Mouse (Mus musculus) CH12.LX (cell line): ENCODE measurements around the gene Cacnb2. TPM values are rescaled to one million over a fixed set of nuclear protein-coding genes. Genes with fewer than 3 reads are reported as not detected.
"Not testable (repeated sequence)": the region's sequence is repeated elsewhere in the genome, so short reads cannot be mapped to it uniquely, and the experiment has no call there.

ENCODE experiments used
- DNase-seq: peaks from one replicate; pipeline ENCODE4 v3.0.0-alpha.2; 2013; ENCODE audit errors: extremely low read depth
- H3K27ac ChIP-seq: 2 replicates; pipeline ENCODE4 v1.5.1; 2012; ENCODE audit warnings: low read depth, mild to moderate bottlenecking, control low read depth, moderate library complexity; ENCODE audit not compliant: insufficient read depth
- H3K27me3 ChIP-seq: replicated peaks from 2 replicates; pipeline ENCODE3; 2012; ENCODE audit warnings: inconsistent platforms
- H3K36me3 ChIP-seq, 2 experiments: replicated peaks in 1 of 2; 2 replicates each; pipeline versions ENCODE3 to v1.6.1; 2012; ENCODE audit warnings: inconsistent platforms in 1 of 2, low read length in 1 of 2, mild to moderate bottlenecking in 1 of 2, mixed read lengths in 1 of 2, moderate library complexity in 1 of 2; ENCODE audit not compliant: control insufficient read depth in 1 of 2, insufficient read depth in 1 of 2
- H3K4me1 ChIP-seq, 2 experiments: 2 replicates each; pipeline ENCODE4 v1.6.1; 2012; ENCODE audit warnings: inconsistent platforms in 1 of 2, moderate library complexity in 1 of 2; ENCODE audit not compliant: insufficient read depth in 2 of 2, control insufficient read depth in 1 of 2
- H3K4me2 ChIP-seq: 2 replicates; pipeline ENCODE4 v1.6.1; 2012; ENCODE audit warnings: low read depth, mild to moderate bottlenecking, control low read depth; ENCODE audit not compliant: poor library complexity, insufficient read depth, severe bottlenecking
- H3K4me3 ChIP-seq, 3 experiments: fragments of 150-350 bp in 1 of 3; sonication (generic) in 1 of 3; replicated peaks in 1 of 3; 2 replicates each; pipeline versions ENCODE3 to v1.5.1; 2011 to 2012; ENCODE audit warnings: low read depth in 2 of 3, low read length in 2 of 3, mild to moderate bottlenecking in 2 of 3, moderate library complexity in 2 of 3, control low read depth in 1 of 3, improper control_type of control experiment in 1 of 3, inconsistent platforms in 1 of 3, mixed read lengths in 1 of 3; ENCODE audit not compliant: poor library complexity in 1 of 3
- H3K79me2 ChIP-seq: replicated peaks from 2 replicates; pipeline ENCODE4 v1.6.1; 2012; ENCODE audit warnings: mild to moderate bottlenecking, moderate library complexity; ENCODE audit not compliant: control insufficient read depth, poor library complexity, insufficient read depth, severe bottlenecking; ENCODE audit errors: extremely low read depth
- H3K9ac ChIP-seq: 2 replicates; pipeline ENCODE4 v1.6.1; 2012; ENCODE audit warnings: low read depth, mild to moderate bottlenecking, control low read depth, moderate library complexity; ENCODE audit not compliant: insufficient read depth
- H3K9me3 ChIP-seq: replicated peaks from 2 replicates; pipeline ENCODE3; 2012; ENCODE audit warnings: low read length, inconsistent platforms, mixed read lengths
- CHD1 ChIP-seq: IDR thresholded peaks from 2 replicates; pipeline ENCODE4 v1.6.1; 2012; ENCODE audit warnings: low read depth, low read length, improper control_type of control experiment, inconsistent platforms
- CHD2 ChIP-seq: IDR thresholded peaks from 2 replicates; pipeline ENCODE4 v1.6.1; 2011; ENCODE audit warnings: low read length, improper control_type of control experiment
- EP300 ChIP-seq: IDR thresholded peaks from 2 replicates; pipeline ENCODE4 v1.6.1; 2011; ENCODE audit warnings: low read length, improper control_type of control experiment
- GABPA ChIP-seq: IDR thresholded peaks from 2 replicates; pipeline ENCODE4 v1.6.1; 2012; ENCODE audit warnings: low read depth, low read length, improper control_type of control experiment, inconsistent platforms; ENCODE audit not compliant: insufficient replicate concordance
- HCFC1 ChIP-seq: IDR thresholded peaks from 2 replicates; pipeline ENCODE4 v1.6.1; 2012; ENCODE audit warnings: low read depth, mild to moderate bottlenecking, inconsistent platforms, low read length, improper control_type of control experiment
- JUND ChIP-seq: conservative IDR thresholded peaks from 2 replicates; pipeline ENCODE4 v1.6.1; 2011; ENCODE audit warnings: low read depth, low read length, improper control_type of control experiment
- KAT2A ChIP-seq: IDR thresholded peaks from 2 replicates; pipeline ENCODE4 v1.6.1; 2012; ENCODE audit warnings: low read length, improper control_type of control experiment, inconsistent platforms; ENCODE audit not compliant: insufficient replicate concordance
- MAFK ChIP-seq: IDR thresholded peaks from 2 replicates; pipeline ENCODE4 v1.6.1; 2011; ENCODE audit warnings: low read length, improper control_type of control experiment; ENCODE audit not compliant: insufficient replicate concordance
- MAZ ChIP-seq: IDR thresholded peaks from 2 replicates; pipeline ENCODE4 v1.6.1; 2012; ENCODE audit warnings: low read depth, mild to moderate bottlenecking, inconsistent platforms, low read length, improper control_type of control experiment, moderate library complexity
- MEF2A ChIP-seq: IDR thresholded peaks from 2 replicates; pipeline ENCODE4 v1.6.1; 2014; ENCODE audit warnings: low read depth, mild to moderate bottlenecking, inconsistent platforms, low read length, improper control_type of control experiment, borderline replicate concordance
- MXI1 ChIP-seq: IDR thresholded peaks from 2 replicates; pipeline ENCODE4 v1.6.1; 2011; ENCODE audit warnings: mild to moderate bottlenecking, low read depth, low read length, improper control_type of control experiment
- NELFE ChIP-seq: IDR thresholded peaks from 2 replicates; pipeline ENCODE4 v1.6.1; 2011; ENCODE audit warnings: low read depth, low read length, improper control_type of control experiment
- NRF1 ChIP-seq: IDR thresholded peaks from 2 replicates; pipeline ENCODE4 v1.6.1; 2014; ENCODE audit warnings: low read depth, mild to moderate bottlenecking, inconsistent platforms, low read length, improper control_type of control experiment, moderate library complexity
- PAX5 ChIP-seq: IDR thresholded peaks from 2 replicates; pipeline ENCODE4 v1.6.1; 2012; ENCODE audit warnings: low read length, inconsistent platforms, mixed read lengths
- POLR2AphosphoS2 ChIP-seq: IDR thresholded peaks from 2 replicates; pipeline ENCODE4 v1.6.1; 2011; ENCODE audit warnings: low read depth, low read length, improper control_type of control experiment
- TBP ChIP-seq: conservative IDR thresholded peaks from 2 replicates; pipeline ENCODE4 v1.6.1; 2011; ENCODE audit warnings: low read depth, low read length, improper control_type of control experiment
- TCF12 ChIP-seq: IDR thresholded peaks from 2 replicates; pipeline ENCODE4 v1.6.1; 2014; ENCODE audit warnings: low read depth, mild to moderate bottlenecking, inconsistent platforms, low read length, improper control_type of control experiment
- USF1 ChIP-seq: IDR thresholded peaks from 2 replicates; pipeline ENCODE4 v1.6.1; 2014; ENCODE audit warnings: low read depth, mild to moderate bottlenecking, inconsistent platforms, low read length, improper control_type of control experiment
- ZC3H11A ChIP-seq: IDR thresholded peaks from 2 replicates; pipeline ENCODE4 v1.6.1; 2012; ENCODE audit warnings: low read depth, mild to moderate bottlenecking, inconsistent platforms, low read length, improper control_type of control experiment
- ZKSCAN1 ChIP-seq: IDR thresholded peaks from 2 replicates; pipeline ENCODE4 v1.6.1; 2012; ENCODE audit warnings: low read depth, inconsistent platforms, low read length, improper control_type of control experiment, borderline replicate concordance
- ZMIZ1 ChIP-seq: IDR thresholded peaks from 2 replicates; pipeline ENCODE4 v1.6.1; 2012; ENCODE audit warnings: low read depth, mild to moderate bottlenecking, inconsistent platforms, low read length, improper control_type of control experiment
- dilution Hi-C: fragments of 300-500 bp; cut with MboI; formaldehyde crosslinking; loops from 2 replicates; pipeline ENCODE4 v1.14.3; 2020; ENCODE audit warnings: low sequenced_read_pairs; ENCODE audit not compliant: extremely low pct_unique_long_range_greater_than_20kb, extremely low pct_ligation_motif_present
- in situ Hi-C: fragments of 300-500 bp; cut with MboI; formaldehyde crosslinking; loops from 3 replicates; pipeline ENCODE4 v1.14.3; 2019; ENCODE audit warnings: low sequenced_read_pairs, low pct_ligation_motif_present, low pct_unique_long_range_greater_than_20kb, mixed read lengths
- polyA plus RNA-seq: library from polyadenylated mRNA; unstranded; fragments of >175 nt; gene quantifications from 2 replicates; pipeline ENCODE4 v1.2.1, GENCODE M21; 2012; ENCODE audit warnings: low read depth; ENCODE audit not compliant: insufficient read length
- total RNA-seq, 2 experiments: library from RNA; depleted of rRNA; stranded (reverse); fragments of 300-350 nt in 1 of 2; fragments of >200 nt in 1 of 2; gene quantifications; 2 replicates each; pipeline ENCODE4 v1.2.3; 2012 to 2014

The Cacnb2 gene
- total and polyA plus RNA-seq, 3 experiments: 0.42 to 2.8 (median 0.93) TPM

DNA sequence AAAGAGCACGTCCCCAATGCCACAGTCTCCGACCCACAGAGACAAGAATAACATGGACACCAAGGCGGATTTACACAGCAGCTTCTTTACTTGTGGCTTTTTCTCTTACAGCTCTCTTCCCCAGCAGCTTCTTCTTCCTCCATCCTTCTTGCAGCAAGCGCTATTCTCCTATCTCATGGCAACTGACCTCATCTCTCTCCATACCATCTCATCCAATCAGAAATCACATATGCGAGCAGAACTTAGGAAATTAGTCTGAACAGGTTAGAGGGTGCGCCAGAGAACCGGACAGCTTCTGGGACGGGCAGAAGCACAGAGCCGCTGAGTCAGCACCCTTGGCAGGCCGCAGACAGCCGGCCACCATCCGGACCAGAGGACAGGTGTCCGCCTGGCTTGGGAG lies 123.7 kb downstream of the Cacnb2 start:
- H3K27ac ChIP-seq, H3K27me3 ChIP-seq, H3K36me3 ChIP-seq, H3K79me2 ChIP-seq, H3K9me3 ChIP-seq, H3K9ac ChIP-seq, H3K4me2 ChIP-seq, DNase-seq, H3K4me3 ChIP-seq, dilution Hi-C loops, H3K4me1 ChIP-seq, in situ Hi-C loops: not testable (repeated sequence)

DNA sequence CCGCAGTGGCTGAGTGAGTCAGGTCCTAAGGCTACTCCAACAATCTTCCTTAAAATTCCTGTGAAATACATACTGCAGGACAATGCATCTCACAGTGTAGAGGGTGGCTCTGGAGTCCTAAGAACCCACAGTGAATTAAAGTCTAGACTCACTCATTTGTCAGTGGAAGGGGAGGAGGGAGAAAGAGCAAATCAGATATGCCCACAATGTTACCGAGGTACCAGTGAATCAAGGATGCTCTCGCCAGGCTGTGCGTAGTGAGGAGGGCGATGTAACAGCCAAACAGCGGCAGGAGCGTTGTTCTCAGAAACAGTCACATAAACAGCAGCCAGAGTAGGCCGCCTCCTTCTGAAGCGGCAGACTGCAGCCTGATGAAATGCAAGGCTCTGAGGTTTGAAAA lies 136.0 kb downstream of the Cacnb2 start:
- Histone ChIP-seq H3K79me2 (no peaks in the 10 kb centered on the region), H3K27ac (no peak overlapping the region), H3K4me1 (no peaks in the 10 kb centered on the region), H3K27me3 (no peaks in the 10 kb centered on the region), H3K4me3 (no peak overlapping the region), H3K36me3 (no peaks in the 10 kb centered on the region), H3K9me3 (no peaks in the 10 kb centered on the region), H3K4me2 (no peak overlapping the region), H3K9ac (no peak overlapping the region)
- in situ Hi-C loops: no loop called here
- dilution Hi-C loops: no loop called here
- DNase-seq: no peak
- TF ChIP-seq PAX5 (no peak), JUND (no peak), MEF2A (no peak), MAZ (no peak), KAT2A (no peak), MXI1 (no peak), GABPA (no peak), EP300 (no peak), USF1 (no peak), HCFC1 (no peak), ZC3H11A (no peak), CHD2 (no peak)

DNA sequence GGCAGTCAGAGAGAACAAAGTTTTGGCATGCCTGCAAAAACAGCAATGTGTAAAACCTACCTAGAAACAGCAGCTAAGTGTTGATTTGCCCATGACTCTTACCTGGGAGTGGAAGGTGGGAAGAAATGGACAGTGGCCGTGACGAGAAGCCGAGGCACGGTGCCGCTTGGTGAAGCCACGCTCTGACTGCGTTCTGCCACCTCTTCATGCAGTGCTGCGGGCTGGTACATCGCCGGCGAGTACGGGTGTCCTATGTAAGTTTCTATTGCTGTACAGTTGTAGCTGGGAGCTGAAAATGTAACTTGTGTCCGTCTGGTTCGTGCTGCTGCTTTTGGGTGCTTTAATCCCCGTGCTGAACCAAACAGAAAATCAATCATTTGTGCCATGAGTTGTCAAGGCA lies 136.6 kb downstream of the Cacnb2 start:
- Histone ChIP-seq H3K4me3 (no peak overlapping the region), H3K36me3 (no peaks in the 10 kb centered on the region), H3K79me2 (no peaks in the 10 kb centered on the region), H3K27me3 (no peaks in the 10 kb centered on the region), H3K27ac (no peak overlapping the region), H3K4me2 (no peak overlapping the region), H3K4me1 (no peaks in the 10 kb centered on the region), H3K9me3 (no peaks in the 10 kb centered on the region), H3K9ac (no peak overlapping the region)
- no peak for DNase-seq
- in situ Hi-C loops (no loop called here), dilution Hi-C loops (no loop called here)
- TF ChIP-seq ZMIZ1 (no peak), POLR2AphosphoS2 (no peak), TCF12 (no peak), TBP (no peak), NELFE (no peak), EP300 (no peak), CHD1 (no peak), MXI1 (no peak), ZKSCAN1 (no peak), MAFK (no peak), NRF1 (no peak), GABPA (no peak)
